Mouse (Mus musculus) inflammation-experienced regulatory T-cells, adult 6 months (primary cell): Measurements from ENCODE around the gene Ildr1. TPM values are rescaled to one million over a fixed set of nuclear protein-coding genes. Genes with fewer than 3 reads are reported as not detected.

Experiments
- ATAC-seq: one replicate; pipeline ENCODE4 v1.8.0; 2017
- polyA plus RNA-seq, 3 experiments: library from polyadenylated mRNA; unstranded; fragments of 100-300 nt; shearing (Covaris generic); gene quantifications; one replicate each; pipeline ENCODE4 v1.2.1; 2017

Ildr1 gene
- polyA plus RNA-seq, 3 experiments from 2014 or later: 6.9 to 18.3 (median 8.2) TPM

- ATAC-seq: no peak
These were observed 14.1 kb downstream of the Ildr1 start for GRCm38 (mm10) chr16:36707702-36708423.

- peak; percentile 62 for ATAC-seq
These were observed 15.0 kb downstream of the Ildr1 start for GRCm38 (mm10) chr16:36708751-36709150.

- peak; percentile 89 for ATAC-seq
These were observed 15.6 kb downstream of the Ildr1 start for GRCm38 (mm10) chr16:36709405-36709804.

GRCm38 (mm10) chr16:36710794-36711193 is 17.0 kb downstream of the Ildr1 start:
- no peak for ATAC-seq

DNA sequence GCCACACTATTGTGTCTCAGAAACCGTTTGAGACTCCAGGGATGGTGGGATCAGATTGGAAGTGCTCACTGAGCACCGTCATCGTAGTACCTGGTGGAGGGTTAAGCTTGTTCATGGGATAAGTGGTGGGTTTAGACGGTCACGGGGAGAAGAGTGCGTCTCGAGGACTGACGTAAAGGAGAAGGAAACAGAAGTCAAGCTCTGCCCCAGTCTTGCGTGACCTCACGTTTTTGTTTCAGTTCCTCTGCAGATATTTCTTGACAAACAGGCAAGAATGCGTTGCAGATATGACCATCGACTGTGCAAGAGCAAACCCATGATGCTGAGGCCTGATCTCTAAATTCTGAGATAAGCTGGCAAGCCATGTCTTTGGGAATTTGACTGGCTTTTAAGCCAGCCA is 18.0 kb downstream of the Ildr1 start:
- ATAC-seq: no peak

- ATAC-seq: no peak
These were observed 23.7 kb downstream of the Ildr1 start for GRCm38 (mm10) chr16:36717481-36717880.

- ATAC-seq: no peak
These were observed 24.9 kb downstream of the Ildr1 start for GRCm38 (mm10) chr16:36718637-36719036.

DNA sequence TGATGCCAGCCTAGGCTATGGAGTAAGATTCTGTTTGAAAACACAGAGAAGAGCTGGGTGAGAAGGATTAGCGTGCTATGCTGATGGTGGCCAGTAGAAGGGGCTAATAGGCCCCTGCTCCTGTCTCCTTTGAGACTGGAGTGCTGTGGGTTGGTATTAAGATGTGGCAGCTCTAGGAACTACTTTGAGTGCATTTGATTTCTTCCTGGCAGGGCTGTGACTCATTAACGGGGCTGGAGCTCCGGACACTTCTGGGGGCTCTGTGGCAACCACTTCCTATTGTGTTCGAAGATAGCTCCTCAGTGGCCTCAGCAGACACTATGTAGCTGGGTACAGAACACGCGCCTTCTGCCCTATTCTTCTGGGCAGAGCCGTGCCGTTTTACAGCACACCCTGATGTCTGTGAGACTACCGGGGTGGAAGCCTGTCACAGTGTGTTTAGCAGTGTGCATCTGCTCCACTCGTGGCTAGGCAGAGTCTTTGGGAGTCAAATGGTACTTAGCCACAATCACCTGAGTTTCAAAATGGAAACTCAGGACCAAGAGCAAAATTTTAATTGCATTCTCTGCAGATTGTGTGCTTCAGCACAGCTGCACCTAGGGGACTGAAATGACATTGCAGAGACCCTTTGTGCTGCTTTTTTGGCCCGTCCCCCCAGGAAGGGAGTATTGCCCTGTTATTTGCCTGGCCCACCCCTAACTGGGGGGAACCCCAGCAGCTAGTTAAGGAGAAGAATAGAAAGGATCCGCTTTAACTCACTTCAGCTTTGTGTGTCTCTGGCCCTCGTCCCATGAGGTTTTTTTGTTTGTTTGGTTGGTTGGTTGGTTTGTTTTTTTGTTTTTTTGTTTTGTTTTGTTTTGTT is 26.6 kb downstream of the Ildr1 start:
- peak; percentile 83 for ATAC-seq

GRCm38 (mm10) chr16:36722739-36723138 is 29.0 kb downstream of the Ildr1 start:
- no peak for ATAC-seq

- ATAC-seq: peak; percentile 47
These were observed 30.2 kb downstream of the Ildr1 start for GRCm38 (mm10) chr16:36723880-36724443.

GRCm38 (mm10) chr16:36728959-36729358 is 35.2 kb downstream of the Ildr1 start:
- ATAC-seq: no peak

DNA sequence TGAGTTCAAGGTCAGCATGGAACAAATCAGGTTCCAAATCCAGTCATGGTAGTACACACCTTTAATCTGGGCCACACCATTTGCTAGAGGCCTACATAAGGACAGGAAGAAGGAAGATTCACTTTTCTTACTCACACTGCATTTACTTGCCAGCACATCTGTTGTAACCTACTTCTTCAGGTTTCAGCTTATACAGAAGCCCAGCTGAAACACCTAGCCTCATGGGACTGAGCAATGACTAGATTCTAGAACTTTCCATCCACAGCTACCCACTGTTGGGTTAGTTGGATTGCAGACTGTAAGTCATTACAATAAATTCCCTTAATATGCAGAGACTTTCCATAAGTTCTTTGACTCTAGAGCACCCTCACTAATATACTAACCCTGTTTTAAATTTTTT is 38.8 kb downstream of the Ildr1 start:
- no peak for ATAC-seq

GRCm38 (mm10) chr16:36733827-36734226 is 40.0 kb downstream of the Ildr1 start:
- no peak for ATAC-seq

DNA sequence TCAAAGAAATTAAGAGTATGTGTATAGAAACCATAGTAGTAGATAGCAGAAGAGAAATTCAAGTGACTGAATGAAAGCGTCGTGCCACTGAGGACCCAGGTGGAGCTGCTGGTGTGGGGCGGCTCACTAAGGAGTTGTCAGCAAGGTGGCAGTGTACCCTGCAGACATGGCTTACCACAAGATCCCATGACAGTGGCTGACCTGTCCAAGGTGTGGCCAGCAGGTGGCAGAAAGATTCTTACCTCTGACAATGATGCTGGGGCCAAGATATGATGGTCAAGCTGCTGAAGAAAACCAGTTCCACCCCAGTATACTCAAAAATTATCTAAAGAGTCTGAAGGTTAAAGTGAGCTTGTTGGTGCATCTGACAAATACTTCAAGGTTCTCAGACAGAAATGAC is 41.6 kb downstream of the Ildr1 start:
- ATAC-seq: no peak

DNA sequence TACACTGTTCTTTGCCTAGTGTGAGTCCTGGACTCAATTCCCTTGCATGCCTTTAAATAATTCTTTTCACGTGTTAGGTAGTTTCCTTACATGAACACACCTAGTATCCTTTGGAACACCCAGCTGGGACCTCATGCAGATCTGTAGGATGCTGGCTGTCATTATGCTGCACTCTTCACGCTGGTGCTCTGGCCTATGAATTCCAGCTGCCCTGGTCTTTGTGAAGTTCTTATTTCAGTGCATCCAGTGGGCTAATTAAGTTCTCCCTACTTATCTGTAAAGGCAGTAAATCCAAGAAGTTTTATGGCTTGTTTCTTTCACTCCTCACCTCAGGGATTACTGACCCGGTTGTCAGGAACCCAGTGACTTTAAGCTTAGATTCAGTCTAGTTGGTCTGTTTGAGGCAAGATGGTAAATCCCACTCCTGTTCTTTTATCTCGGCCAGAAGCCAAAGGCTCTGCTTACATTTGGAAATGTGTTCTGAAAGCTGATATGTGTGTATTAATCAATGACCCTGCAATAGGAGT is 45.7 kb downstream of the Ildr1 start:
- ATAC-seq: no peak

GRCm38 (mm10) chr16:36743580-36743979 is 49.8 kb downstream of the Ildr1 start:
- ATAC-seq: no peak

GRCm38 (mm10) chr16:36747068-36747467 is 53.3 kb downstream of the Ildr1 start:
- no peak for ATAC-seq

DNA sequence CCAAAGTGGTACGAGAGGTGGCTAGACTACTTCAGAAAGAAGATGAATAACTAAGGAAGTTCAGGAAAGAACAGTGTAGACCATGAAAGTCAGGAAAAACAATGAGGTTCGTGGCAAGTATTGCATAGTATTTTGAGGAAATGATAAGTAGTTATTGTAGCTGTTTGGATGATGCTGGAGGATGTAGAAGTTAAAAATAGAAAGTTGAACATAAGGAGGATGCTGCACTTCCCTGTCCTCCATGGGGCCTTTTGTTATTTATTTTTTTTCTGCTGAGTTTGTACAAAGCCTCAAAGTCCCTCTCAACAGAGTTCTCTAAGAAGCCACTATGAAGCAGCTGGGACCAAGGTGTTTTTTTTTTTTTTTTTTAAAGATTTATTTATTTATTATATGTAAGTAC is 54.0 kb downstream of the Ildr1 start:
- ATAC-seq: no peak

DNA sequence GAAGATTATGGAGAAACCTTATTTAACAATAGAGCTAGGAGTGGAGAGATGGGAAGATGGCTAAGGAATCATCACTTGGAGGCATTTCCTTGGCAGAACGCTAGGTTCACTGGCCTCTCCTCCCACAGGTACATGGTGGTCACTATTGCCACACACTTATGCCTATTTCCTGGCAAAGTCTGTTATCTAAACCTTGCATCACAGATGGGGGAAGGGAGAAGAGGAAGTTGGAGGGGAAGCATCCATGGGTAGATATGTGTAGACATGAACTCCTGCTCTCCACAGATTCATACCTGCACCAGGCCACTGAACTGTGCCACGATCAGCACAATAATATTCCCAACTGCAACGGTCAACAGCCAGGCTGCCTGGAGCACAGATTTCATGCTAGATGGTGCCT is 58.2 kb downstream of the Ildr1 start:
- ATAC-seq: no peak

DNA sequence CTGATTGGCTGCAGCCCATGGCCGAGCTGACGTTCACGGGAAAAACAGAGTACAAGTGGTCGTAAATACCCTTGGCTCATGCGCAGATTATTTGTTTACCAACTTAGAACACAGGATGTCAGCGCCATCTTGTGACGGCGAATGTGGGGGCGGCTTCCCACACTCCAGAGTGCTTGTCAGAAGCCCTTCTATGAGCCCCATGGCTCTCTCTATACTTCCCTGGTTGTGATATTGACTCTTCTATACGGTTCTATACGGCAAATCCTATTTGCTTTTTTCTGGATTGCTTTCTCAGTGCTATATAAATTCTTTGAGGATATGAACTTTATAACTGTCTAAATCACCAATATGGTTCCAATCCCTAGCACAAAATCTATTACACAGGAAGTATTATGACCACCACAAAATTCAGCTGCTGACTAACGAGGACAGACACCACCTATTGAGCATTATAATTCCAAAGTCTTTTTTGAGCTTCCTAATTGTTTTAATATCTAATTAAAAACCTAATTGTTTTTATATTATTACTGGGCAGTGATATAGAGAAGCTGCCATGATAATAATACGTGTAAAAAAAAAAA is 76.5 kb downstream of the Ildr1 start:
- peak; percentile 94 for ATAC-seq

DNA sequence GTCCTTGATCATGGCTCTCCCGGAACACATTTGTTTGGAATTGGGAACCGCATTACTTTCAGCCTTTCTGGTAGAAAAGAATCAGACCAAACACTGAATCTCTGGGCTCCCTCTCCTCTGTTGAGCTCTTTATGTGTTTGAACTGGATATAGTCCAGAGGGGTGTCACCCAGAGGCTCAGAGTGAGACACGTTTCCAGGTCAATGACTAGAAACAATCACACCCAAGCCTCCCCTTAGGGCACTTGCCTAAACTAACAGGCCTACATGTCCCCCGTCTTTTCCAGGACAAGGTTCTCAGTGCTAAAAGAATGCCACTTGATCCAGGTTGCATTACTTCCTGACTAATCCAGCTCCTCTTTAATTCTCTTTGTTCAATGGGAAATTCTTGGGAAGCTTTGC is 77.1 kb downstream of the Ildr1 start:
- no peak for ATAC-seq

DNA sequence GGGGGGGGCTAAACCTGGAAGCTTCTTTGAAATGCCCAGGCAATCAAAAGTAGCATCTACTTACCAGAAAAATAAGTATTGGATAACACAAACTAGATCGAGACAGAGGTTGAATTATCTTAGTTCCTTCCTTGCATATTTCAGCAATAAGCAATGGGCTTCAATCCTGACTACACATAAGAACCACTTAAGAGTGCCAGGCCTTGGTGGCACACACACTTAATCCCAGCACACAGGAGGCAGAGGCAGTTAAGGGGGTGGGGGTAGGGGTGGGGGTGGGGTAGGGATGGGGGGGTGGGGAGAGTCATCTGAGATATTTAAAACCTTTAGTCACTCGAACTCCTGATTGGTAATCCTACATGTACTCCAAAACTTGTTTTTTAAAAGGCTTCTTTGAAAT is 77.5 kb downstream of the Ildr1 start:
- no peak for ATAC-seq

- no peak for ATAC-seq
These were observed 77.9 kb downstream of the Ildr1 start for GRCm38 (mm10) chr16:36771703-36772102.
